Mouse (Mus musculus) kidney, adult 2 months (tissue): ENCODE measurements around the gene Card10. TPM values are rescaled to one million over a fixed set of nuclear protein-coding genes. Genes with fewer than 3 reads are reported as not detected.

Experiments used
- DNase-seq: peaks from one replicate; pipeline ENCODE4 v3.0.0; 2021
- H3K27ac ChIP-seq: fragments of 200-500 bp; 2 replicates; pipeline ENCODE4 v1.5.1; 2012; ENCODE audit warnings: low read depth, low read length, control low read depth, inconsistent platforms; ENCODE audit not compliant: insufficient read depth
- H3K27me3 ChIP-seq: fragments of 200-500 bp; replicated peaks from 2 replicates; pipeline ENCODE4 v1.6.1; 2012; ENCODE audit warnings: mild to moderate bottlenecking, moderate library complexity, low read length, inconsistent platforms; ENCODE audit not compliant: control insufficient read depth, insufficient read depth
- H3K36me3 ChIP-seq: fragments of 200-500 bp; 2 replicates; pipeline ENCODE4 v1.6.1; 2012; ENCODE audit warnings: mild to moderate bottlenecking, moderate library complexity, low read length, inconsistent platforms; ENCODE audit not compliant: control insufficient read depth, insufficient read depth
- H3K4me1 ChIP-seq: fragments of 200-500 bp; 2 replicates; pipeline ENCODE4 v1.6.1; 2011; ENCODE audit warnings: low read length; ENCODE audit not compliant: control insufficient read depth, insufficient read depth
- H3K4me3 ChIP-seq: fragments of 200-500 bp; 2 replicates; pipeline ENCODE4 v1.5.1; 2011; ENCODE audit warnings: mild to moderate bottlenecking, low read depth, low read length, control low read depth; ENCODE audit not compliant: insufficient read depth
- CTCF ChIP-seq: fragments of 200-500 bp; conservative IDR thresholded peaks from 2 replicates; pipeline ENCODE4 v1.5.1; 2011; ENCODE audit warnings: low read depth, mild to moderate bottlenecking, control low read depth, low read length, moderate library complexity, mixed read lengths; ENCODE audit not compliant: insufficient read depth, insufficient read length
- POLR2A ChIP-seq: fragments of 200-500 bp; IDR thresholded peaks from one replicate; pipeline ENCODE4 v1.6.1; 2011; ENCODE audit warnings: low read depth, low read length, control low read depth
- WGBS: fragments of 180-500 bp; shearing (Covaris S2); methylation state at CpG from one replicate; pipeline ENCODE4 v1.1.7; 2018; 5-methylcytosine and 5-hydroxymethylcytosine counted together
- polyA plus RNA-seq: library from polyadenylated mRNA; depleted of rRNA; stranded (reverse); fragments of >200 nt; gene quantifications from 2 replicates; pipeline ENCODE4 v1.2.3, GENCODE M21; 2012

Card10 gene
- polyA plus RNA-seq, 1 experiment: 80.4 TPM

DNA sequence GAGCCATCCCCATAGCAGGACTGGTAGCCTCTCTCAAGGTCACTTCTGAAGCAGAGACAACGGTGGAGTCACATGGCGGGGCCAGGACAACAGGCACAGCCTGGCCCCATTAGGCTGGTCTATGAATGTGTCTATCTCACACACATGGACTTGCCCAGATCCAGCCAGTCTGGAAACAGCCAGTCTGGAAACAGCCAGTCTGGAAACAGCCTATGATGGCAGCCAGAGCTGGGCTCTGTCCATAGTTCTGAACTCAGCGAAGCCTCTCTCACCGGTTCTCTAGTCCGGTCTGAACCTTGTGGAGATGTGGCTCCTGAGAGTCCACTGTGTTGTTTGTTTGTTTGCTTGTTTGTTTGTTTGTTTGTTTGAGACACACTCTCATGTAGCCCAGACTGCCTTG lies 53.0 kb downstream of the Card10 start:
- Histone ChIP-seq H3K4me3 (no peak overlapping the region), H3K27ac (no peak overlapping the region), H3K27me3 (no peaks in the 10 kb centered on the region), H3K4me1 (no peaks in the 10 kb centered on the region), H3K36me3 (no peaks in the 10 kb centered on the region)
- WGBS: 47% methylated on average over 5 of the region's 5 CpGs
- peak; percentile 34 for DNase-seq
- TF ChIP-seq CTCF (no peak), POLR2A (no peak)

DNA sequence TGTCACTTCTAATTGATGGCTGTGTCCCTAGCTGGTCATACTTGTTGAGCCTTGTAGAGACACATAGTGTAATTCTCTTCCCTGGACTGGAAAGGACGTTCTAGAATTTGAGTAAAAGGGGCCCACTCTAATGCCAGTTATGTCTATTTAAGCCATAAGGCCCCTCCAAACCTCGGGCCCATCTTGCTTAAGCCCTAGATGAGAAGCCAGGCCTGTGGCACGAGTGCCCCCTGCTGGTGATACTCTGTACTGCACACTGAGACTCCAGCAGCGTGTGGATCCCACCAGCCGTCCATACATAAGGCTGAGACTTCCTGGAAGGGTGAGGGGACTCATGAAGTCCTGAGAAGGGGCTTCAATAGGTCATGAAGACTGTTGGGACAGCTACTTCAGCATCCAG lies 58.6 kb downstream of the Card10 start:
- TF ChIP-seq CTCF (peak; percentile 86), POLR2A (no peak)
- Histone ChIP-seq H3K4me1 (no peaks in the 10 kb centered on the region), H3K27ac (no peak overlapping the region), H3K27me3 (no peaks in the 10 kb centered on the region), H3K36me3 (no peaks in the 10 kb centered on the region), H3K4me3 (no peak overlapping the region)
- 5% methylated on average over 5 of the region's 5 CpGs for WGBS
- peak; percentile 66 for DNase-seq

DNA sequence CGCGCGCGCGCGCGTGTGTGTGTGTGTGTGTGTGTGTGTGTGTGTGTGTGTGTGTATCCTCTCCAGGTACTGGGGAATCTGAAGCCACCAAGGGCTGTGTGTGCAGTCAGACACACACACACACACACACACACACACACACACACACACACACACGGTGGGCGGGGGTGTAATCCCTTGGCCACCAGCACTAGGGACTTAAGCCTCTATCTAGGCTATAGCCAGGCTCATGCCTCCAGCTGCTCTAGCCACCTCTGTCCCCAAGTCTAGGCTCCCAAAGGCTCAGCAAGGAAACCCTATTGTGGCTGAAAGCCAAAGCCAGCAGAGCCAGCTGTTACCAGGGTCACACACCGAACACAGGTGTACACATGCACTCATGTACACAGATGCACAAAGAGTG lies 60.0 kb downstream of the Card10 start:
- no peak for DNase-seq
- Histone ChIP-seq H3K4me1 (no peaks in the 10 kb centered on the region), H3K27me3 (no peaks in the 10 kb centered on the region), H3K36me3 (no peaks in the 10 kb centered on the region), H3K4me3 (no peak overlapping the region), H3K27ac (no peak overlapping the region)
- TF ChIP-seq CTCF (no peak), POLR2A (no peak)
- WGBS: 76% methylated on average over 10 of the region's 10 CpGs

DNA sequence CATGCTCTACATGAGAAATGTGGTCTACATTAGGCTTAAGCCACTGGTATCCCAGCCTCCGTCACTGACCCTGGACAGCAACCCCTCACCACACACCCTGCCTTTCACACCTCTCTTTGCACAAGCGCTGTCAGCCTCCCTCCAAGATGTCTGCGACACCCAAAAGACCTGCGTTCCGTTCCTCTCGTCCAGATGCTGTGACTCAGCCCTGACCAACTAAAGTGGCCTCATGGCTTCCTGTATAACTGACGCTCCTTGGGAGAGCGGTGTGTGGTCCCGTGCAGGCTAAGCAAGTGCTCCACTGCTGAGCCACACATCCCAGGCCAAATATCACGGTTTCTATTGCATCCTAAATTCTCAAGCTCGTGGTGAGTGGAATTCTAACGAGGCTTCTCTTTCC lies 62.2 kb downstream of the Card10 start:
- H3K4me1 ChIP-seq: no peaks in the 10 kb centered on the region
- H3K36me3 ChIP-seq: no peaks in the 10 kb centered on the region
- TF ChIP-seq CTCF: no peak
- TF ChIP-seq POLR2A: no peak
- no peak overlapping the region for H3K4me3 ChIP-seq
- no peak overlapping the region for H3K27ac ChIP-seq
- 54% methylated on average over 12 of the region's 12 CpGs for WGBS
- no peak for DNase-seq
- H3K27me3 ChIP-seq: no peaks in the 10 kb centered on the region

DNA sequence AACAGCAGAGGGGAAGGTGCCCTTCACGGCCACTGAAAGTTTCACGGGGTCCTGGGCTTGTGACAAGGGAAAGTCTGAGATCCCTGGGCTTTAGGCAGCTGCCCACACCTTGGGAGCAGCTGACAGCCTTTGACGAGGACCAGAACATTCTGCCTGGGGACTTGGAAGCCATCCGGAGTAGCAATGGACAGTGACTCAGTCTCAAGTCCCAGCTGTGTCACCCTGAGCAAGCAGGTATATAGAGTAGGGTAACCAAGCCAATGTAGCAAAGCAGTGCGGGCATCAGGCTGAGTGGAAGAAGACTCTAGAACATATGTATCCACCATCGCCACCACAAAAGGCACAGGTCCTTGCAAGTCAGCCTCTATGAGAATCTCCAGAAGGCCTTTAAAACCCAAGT lies 65.7 kb downstream of the Card10 start:
- H3K4me3 ChIP-seq: no peak overlapping the region
- H3K4me1 ChIP-seq: no peaks in the 10 kb centered on the region
- no peak overlapping the region for H3K27ac ChIP-seq
- DNase-seq: no peak
- TF ChIP-seq POLR2A (no peak), CTCF (no peak)
- no peaks in the 10 kb centered on the region for H3K27me3 ChIP-seq
- 53% methylated on average over 6 of the region's 6 CpGs for WGBS
- H3K36me3 ChIP-seq: no peaks in the 10 kb centered on the region

DNA sequence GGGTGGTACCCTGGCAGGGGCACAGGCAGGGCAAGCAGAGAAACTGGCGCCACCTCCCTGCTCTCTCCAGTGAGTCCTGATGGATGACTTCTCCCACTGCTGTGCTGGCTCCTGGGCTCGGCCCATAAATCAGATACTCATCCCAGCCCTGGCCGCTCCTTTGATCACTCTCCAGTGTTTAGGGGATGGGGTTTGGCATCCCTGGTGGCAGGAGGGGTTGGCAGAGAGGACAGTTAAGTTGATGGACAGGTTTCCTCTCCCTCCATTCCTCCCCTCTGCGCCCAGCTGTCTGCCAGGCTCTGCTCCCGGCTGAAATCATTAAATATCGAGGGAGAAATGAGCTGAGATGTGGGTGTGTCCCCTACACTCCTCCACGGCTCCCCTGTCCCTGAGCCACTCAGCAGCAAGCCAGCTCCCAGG lies 66.2 kb downstream of the Card10 start:
- Histone ChIP-seq H3K4me1 (no peaks in the 10 kb centered on the region), H3K36me3 (no peaks in the 10 kb centered on the region), H3K27ac (no peak overlapping the region), H3K27me3 (no peaks in the 10 kb centered on the region), H3K4me3 (no peak overlapping the region)
- DNase-seq: no peak
- TF ChIP-seq POLR2A (no peak), CTCF (no peak)
- WGBS: 24% methylated on average over 7 of the region's 7 CpGs

DNA sequence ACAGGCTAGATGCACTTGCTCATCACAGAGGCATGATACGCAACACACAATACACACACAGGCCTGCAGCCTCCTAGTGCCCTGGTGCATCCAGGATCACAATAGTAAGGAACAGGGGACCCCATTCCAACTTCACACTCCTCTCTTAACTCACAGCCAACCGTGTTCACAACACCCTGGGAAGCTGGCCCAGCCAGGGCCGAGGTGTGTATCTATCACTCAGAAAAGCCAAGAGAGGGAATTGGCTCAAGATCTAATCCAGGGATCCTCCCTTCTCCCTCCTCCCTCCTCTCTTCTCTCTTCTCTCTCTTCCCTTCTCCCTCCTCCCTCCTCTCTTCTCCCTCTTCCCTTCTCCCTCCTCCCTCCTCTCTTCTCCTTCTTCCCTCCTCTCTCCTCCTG lies 66.7 kb downstream of the Card10 start:
- Histone ChIP-seq H3K4me3 (no peak overlapping the region), H3K27me3 (no peaks in the 10 kb centered on the region), H3K4me1 (no peaks in the 10 kb centered on the region), H3K36me3 (no peaks in the 10 kb centered on the region), H3K27ac (no peak overlapping the region)
- WGBS: 34% methylated on average over 3 of the region's 3 CpGs
- TF ChIP-seq CTCF (no peak), POLR2A (no peak)
- DNase-seq: no peak
